Mouse (Mus musculus): ENCODE results near the gene Slc25a18. TPM values are rescaled to one million over a fixed set of nuclear protein-coding genes. Genes with fewer than 3 reads are reported as not detected.

Gene Slc25a18
- polyA plus RNA-seq, 1 experiment = 0.46 TPM

- Histone ChIP-seq H3K4me3 (ENCODE audit: insufficient read depth, low read length) (peak overlapping the region; percentile 75; the same call in 1 of the 2 replicates), H3K27ac (ENCODE audit: insufficient read depth, low read length) (no peak overlapping the region), H3K4me1 (ENCODE audit: control insufficient read depth, insufficient read depth, low read length) (no peaks in the 10 kb centered on the region)
- TF ChIP-seq POLR2A (IDR thresholded peaks at IDR 0.05; ENCODE audit: low read depth, low read length) = no peak
- TF ChIP-seq CTCF (IDR thresholded peaks at IDR 0.05; ENCODE audit: borderline replicate concordance, insufficient read depth, low read length) = no peak
Observed at GRCm38 (mm10) chr6:120820941-120821340, 47.6 kb downstream of the Slc25a18 start.

GRCm38 (mm10) chr6:120821715-120822114 is 48.3 kb downstream of the Slc25a18 start:
- TF ChIP-seq POLR2A (IDR thresholded peaks at IDR 0.05; ENCODE audit: low read depth, low read length) (no peak), CTCF (IDR thresholded peaks at IDR 0.05; ENCODE audit: borderline replicate concordance, insufficient read depth, low read length) (no peak)
- no peaks in the 10 kb centered on the region for H3K4me1 ChIP-seq (ENCODE audit: control insufficient read depth, insufficient read depth, low read length)
- H3K4me3 ChIP-seq (ENCODE audit: insufficient read depth, low read length) = peak overlapping the region; percentile 75
- no peak overlapping the region for H3K27ac ChIP-seq (ENCODE audit: insufficient read depth, low read length)

GRCm38 (mm10) chr6:120822307-120822928 is 49.0 kb downstream of the Slc25a18 start, which contains the start of gene Atp6v1e1:
Gene Atp6v1e1, minus strand, starts transcription at chr6:120822793.
- no peaks in the 10 kb centered on the region for H3K4me1 ChIP-seq (ENCODE audit: control insufficient read depth, insufficient read depth, low read length)
- H3K27ac ChIP-seq (ENCODE audit: insufficient read depth, low read length) = peak within 1 kb of the TSS; percentile 13; the same call in 1 of the 2 replicates
- peak within 1 kb of the TSS; percentile 75 for H3K4me3 ChIP-seq (ENCODE audit: insufficient read depth, low read length)
- TF ChIP-seq POLR2A (IDR thresholded peaks at IDR 0.05; ENCODE audit: low read depth, low read length) = peak; percentile 90
- no peak for TF ChIP-seq CTCF (IDR thresholded peaks at IDR 0.05; ENCODE audit: borderline replicate concordance, insufficient read depth, low read length)

DNA sequence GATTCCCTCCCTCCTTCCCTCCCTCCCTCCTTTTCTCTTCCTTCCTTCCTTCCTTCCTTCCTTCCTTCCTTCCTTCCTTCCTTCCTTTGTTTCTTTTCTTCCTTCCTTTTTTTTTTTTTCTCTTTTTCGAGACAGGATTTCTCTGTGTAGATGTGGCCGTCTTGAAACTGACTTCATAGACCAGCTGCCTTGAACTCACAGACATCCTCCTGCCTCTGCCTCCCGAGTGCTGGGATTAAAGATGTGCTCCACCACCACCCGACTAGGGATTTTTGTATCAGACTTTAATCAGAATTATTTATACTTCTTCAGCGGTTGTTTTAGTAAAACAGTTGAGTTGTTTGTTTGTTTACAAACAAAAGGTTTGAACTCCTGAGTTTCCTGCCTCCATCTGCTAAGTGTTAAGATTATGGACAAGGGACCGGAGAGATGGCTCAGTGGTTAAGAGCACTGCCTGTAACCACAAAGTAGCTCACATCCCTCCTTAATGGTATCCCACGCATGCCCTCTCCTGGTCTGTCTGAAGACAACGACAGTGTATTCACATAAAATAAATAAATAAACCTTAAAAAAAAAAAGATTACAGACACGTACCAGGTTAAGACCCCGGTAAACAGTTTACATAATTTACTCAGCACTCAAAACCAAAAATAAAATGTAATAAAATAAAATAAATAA is 49.7 kb downstream of the Slc25a18 start:
- 0 out of 2 replicates have a peak overlapping the region, but pooled peaks have one; percentile 7 for H3K27ac ChIP-seq (ENCODE audit: insufficient read depth, low read length)
- H3K4me1 ChIP-seq (ENCODE audit: control insufficient read depth, insufficient read depth, low read length) = no peaks in the 10 kb centered on the region
- H3K4me3 ChIP-seq (ENCODE audit: insufficient read depth, low read length) = no peak overlapping the region
- TF ChIP-seq CTCF (IDR thresholded peaks at IDR 0.05; ENCODE audit: borderline replicate concordance, insufficient read depth, low read length) (no peak), POLR2A (IDR thresholded peaks at IDR 0.05; ENCODE audit: low read depth, low read length) (no peak)

DNA sequence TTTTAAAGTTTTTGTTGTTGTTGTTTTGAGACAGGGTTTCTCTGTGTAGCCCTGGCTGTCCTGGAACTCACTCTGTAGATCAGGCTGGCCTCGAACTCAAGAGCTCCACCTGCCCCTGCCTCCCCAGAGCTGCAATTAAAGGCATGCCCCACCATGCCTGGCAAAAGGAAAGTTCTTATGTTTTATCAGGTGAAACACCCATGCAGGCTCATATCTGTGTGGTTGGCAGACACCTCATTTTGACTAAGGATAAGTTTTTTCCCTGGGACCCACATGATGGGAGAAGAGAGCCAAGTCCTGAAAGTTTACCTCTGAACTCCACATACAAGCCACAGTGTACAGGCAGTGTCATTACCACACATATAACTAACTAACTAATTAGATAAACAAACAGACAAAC is 56.7 kb downstream of the Slc25a18 start:
- TF ChIP-seq POLR2A (IDR thresholded peaks at IDR 0.05; ENCODE audit: low read depth, low read length) (no peak), CTCF (IDR thresholded peaks at IDR 0.05; ENCODE audit: borderline replicate concordance, insufficient read depth, low read length) (no peak)
- H3K4me3 ChIP-seq (ENCODE audit: insufficient read depth, low read length) = no peak overlapping the region

GRCm38 (mm10) chr6:120830866-120831608 is 57.7 kb downstream of the Slc25a18 start:
- Histone ChIP-seq H3K4me3 (ENCODE audit: insufficient read depth, low read length) (no peak overlapping the region), H3K27ac (ENCODE audit: insufficient read depth, low read length) (no peak overlapping the region), H3K4me1 (ENCODE audit: control insufficient read depth, insufficient read depth, low read length) (no peaks in the 10 kb centered on the region)
- TF ChIP-seq POLR2A (IDR thresholded peaks at IDR 0.05; ENCODE audit: low read depth, low read length) = no peak
- TF ChIP-seq CTCF (IDR thresholded peaks at IDR 0.05; ENCODE audit: borderline replicate concordance, insufficient read depth, low read length) = no peak

More for the DNA sequence above, 56.7 kb downstream of the Slc25a18 start:
- Histone ChIP-seq H3K4me1 (ENCODE audit: control insufficient read depth, insufficient read depth, low read length) (no peaks in the 10 kb centered on the region), H3K27ac (ENCODE audit: insufficient read depth, low read length) (no peak overlapping the region)

DNA sequence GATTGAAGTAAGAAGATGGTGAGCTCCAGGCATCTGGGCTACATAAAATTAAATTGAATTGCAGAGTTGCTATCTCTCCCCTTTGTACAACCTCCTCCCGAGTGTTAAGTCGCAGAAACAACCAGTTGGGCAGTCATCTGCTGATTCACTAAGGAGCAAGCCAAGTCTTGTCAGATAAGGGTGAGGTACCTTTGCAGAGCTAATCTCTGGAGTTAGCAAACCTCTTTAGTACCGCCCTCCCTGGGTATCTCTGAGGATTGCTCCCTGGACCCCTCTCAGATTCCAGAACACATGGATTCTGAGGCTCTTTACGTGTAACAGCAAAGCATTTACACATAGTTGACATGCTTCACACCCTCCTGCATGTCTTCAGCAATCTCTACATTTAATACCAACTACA is 58.7 kb downstream of the Slc25a18 start:
- no peak overlapping the region for H3K27ac ChIP-seq (ENCODE audit: insufficient read depth, low read length)
- TF ChIP-seq POLR2A (IDR thresholded peaks at IDR 0.05; ENCODE audit: low read depth, low read length) = no peak
- no peak for TF ChIP-seq CTCF (IDR thresholded peaks at IDR 0.05; ENCODE audit: borderline replicate concordance, insufficient read depth, low read length)
- no peak overlapping the region for H3K4me3 ChIP-seq (ENCODE audit: insufficient read depth, low read length)
- H3K4me1 ChIP-seq (ENCODE audit: control insufficient read depth, insufficient read depth, low read length) = no peaks in the 10 kb centered on the region

GRCm38 (mm10) chr6:120834766-120835321 is 61.5 kb downstream of the Slc25a18 start:
- TF ChIP-seq CTCF (IDR thresholded peaks at IDR 0.05; ENCODE audit: borderline replicate concordance, insufficient read depth, low read length) (no peak), POLR2A (IDR thresholded peaks at IDR 0.05; ENCODE audit: low read depth, low read length) (no peak)
- Histone ChIP-seq H3K4me1 (ENCODE audit: control insufficient read depth, insufficient read depth, low read length) (0 out of 2 replicates have a peak, but pooled peaks cover 4% of the 10 kb centered on the region), H3K4me3 (ENCODE audit: insufficient read depth, low read length) (no peak overlapping the region), H3K27ac (ENCODE audit: insufficient read depth, low read length) (no peak overlapping the region)
